Mouse (Mus musculus) brain, embryonic 14.5 days (tissue): Measurements from ENCODE around the gene Vrk1. TPM values are rescaled to one million over a fixed set of nuclear protein-coding genes. Genes with fewer than 3 reads are reported as not detected.

Source experiments
- DNase-seq: peaks from one replicate; pipeline ENCODE4 v3.0.0-alpha.2; 2011; ENCODE audit warnings: low read depth
- CTCF ChIP-seq: fragments of 200-500 bp; IDR thresholded peaks from 2 replicates; pipeline ENCODE4 v1.5.1; 2012; ENCODE audit warnings: inconsistent platforms, mild to moderate bottlenecking, moderate library complexity, borderline replicate concordance; ENCODE audit not compliant: insufficient read depth, insufficient read length; ENCODE audit errors: extremely low read depth
- POLR2A ChIP-seq: fragments of 200-500 bp; IDR thresholded peaks from 2 replicates; pipeline ENCODE4 v1.6.1; 2012; ENCODE audit warnings: mild to moderate bottlenecking, inconsistent platforms, borderline replicate concordance; ENCODE audit not compliant: poor library complexity, insufficient read depth, insufficient read length, severe bottlenecking; ENCODE audit errors: extremely low read depth
- polyA plus RNA-seq: library from polyadenylated mRNA; depleted of rRNA; stranded (reverse); fragments of >200 nt; gene quantifications from 2 replicates; pipeline ENCODE4 v1.2.3, GENCODE M21; 2012

Gene Vrk1
- polyA plus RNA-seq, 1 experiment, result 29.3 TPM

DNA sequence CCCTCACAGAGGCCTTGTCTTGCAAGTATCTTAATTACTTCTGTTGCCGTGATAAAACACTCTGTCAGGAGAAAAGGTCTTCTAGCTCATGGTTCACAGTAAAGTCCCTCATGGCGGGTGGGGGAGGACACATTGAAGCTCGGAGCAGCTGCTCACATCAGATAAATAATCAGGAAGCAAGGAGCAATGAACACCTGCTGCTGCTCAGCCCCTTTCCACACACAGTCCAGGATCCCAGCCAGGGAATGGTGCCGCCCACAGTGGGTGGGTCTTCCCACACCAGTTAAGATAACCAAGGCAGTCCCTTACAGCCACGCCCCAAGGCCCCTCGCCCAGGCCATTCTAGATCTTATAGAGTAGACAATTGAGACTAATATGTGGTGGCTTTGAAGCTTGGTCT, 3.8 kb upstream of the Vrk1 start:
- TF ChIP-seq POLR2A, result no peak
- no peak for TF ChIP-seq CTCF
- DNase-seq, result no peak

DNA sequence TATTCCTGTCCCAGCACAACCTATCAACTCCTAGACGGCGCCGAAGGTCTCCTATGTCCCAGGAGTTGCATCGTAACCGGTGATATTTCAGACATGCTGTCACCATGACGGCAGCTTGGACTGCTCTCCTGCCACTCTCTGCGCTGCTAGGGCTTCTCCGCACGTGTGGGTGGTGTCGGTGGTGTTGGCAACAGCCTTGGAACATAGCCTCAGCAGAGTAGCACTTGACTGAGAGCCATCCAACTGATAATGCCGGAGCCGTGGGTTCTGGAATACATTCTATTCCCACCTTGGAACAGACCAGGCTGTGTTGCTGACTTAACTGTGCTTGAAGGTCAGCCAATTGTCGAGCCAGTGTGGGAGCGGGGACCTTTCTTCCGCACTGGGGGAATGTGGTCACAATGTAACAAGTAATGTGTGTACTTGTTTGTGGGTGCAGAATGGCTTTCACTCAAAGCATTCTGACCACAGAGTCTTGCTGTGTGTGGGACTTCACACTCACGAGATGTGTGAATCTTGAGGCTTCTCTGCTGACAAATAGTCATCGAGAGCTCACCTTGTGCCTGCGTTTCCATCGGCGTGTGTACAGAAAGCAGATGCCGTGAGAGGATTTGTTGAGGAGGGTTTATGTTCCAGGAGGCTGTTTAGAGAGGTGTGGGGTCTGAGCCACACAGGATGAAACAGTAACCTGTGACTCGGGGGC, 1.5 kb upstream of the Vrk1 start:
- no peak for DNase-seq
- TF ChIP-seq CTCF, result no peak
- no peak for TF ChIP-seq POLR2A

DNA sequence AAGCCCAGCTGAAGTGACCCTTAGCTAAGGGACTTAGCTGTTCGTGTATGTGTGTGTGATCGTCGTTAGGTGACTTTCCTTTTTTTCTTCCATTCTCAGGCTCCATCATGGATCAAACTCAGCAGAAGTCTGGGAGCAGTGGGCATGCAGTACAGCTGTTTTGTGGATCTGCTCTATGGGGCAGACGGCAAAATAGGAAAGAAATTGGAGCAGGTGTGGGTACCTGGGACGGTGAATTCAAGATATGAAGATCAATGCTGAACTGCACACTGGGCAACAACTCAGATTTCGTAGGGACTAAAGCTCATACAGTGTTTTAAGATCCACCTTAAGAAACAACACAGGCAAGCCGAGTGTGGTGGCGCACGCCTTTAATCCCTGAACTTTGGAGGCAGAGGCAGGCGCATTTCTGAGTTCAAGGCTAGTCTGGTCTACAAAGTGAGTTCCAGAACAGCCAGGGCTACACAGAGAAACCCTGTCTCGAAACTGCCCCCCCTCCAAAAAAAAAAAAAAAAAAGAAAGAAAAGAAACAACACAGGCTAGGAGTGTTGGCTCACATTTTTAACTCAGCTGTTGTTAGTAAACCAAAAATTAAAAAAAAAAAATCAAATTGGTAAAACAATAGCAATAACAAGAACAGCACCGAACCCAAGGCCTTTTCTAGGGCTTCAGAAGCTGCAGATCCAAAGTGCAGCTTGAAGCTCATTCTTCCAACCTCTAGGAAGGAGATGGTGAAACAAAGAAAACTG, 732 bp upstream of the Vrk1 start:
- no peak for DNase-seq
- TF ChIP-seq POLR2A (no peak), CTCF (no peak)

DNA sequence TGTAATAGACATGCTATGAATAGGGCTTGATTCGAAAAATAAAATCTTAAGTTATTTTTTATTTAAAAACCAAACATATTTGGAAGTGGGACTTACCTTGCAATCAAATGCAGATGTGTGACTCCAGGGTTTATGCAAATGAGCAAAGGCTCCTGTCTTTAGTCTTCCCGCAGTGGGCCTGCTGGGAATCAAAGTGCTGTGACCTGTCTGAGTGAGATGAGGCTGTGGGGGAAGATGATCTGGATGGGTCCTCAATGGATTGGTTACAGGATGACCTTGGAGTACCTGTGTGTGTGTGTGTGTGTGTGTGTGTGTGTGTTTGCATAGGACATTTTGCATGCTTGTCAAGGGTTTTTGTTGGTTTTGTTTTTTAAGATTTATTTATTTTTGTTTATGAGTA, 2.1 kb downstream of the Vrk1 start:
- TF ChIP-seq CTCF (no peak), POLR2A (no peak)
- no peak for DNase-seq

DNA sequence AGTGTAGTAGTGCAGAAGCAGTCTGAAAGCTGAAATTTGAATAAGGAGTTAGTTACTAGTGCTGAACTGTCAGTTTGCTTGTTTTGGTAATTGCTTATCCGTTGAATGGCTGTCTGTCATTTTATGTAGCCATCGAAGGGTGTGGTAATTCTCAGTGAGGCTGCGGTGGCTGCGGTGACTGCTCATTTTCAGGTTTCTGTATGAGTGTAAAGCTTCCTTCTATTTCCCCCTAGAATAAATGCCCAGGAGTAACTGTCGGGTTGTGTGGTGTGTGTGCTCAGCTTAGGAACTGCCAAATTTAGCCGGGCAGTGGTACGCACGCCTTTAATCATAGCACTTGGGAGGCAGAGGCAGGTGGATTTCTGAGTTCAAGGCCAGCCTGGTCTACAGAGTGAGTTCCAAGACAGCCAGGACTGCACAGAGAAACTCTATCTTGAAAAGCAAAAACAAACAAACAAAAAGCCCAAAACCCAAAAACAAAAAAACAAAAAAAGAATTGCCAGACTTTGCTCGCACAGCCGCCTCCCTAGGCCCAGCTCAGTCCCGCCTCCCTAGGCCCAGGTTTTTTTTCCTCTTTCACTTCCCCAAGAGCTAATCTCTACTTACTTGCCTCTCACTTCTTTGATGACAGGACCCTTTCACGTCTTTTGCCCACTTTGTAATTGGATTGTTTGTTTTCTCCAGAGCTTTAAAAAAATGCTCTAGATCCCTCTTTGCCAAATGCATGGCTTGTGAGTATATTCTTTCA, 6.4 kb downstream of the Vrk1 start:
- peak; percentile 19 for DNase-seq
- TF ChIP-seq POLR2A, result no peak
- no peak for TF ChIP-seq CTCF

DNA sequence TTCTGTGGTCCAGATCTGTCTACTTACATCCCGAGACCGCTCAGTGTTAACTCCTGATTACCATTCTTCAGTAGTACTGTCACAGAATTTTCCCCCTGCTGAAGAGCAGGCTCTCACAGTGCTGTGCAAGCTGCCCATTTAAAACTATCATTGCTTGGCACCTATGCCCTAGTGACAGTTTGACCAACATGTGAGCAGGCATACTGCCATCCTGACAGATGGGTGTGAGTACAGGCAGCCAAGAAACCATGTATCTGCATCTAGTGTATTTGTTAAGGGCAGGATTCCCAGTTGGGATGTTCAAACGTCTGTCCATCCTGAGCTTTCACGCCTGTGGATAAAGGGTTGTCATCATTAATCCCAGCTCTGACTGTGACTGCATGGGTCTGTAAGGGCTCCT, 10.0 kb downstream of the Vrk1 start:
- no peak for TF ChIP-seq CTCF
- no peak for TF ChIP-seq POLR2A
- DNase-seq, result peak; percentile 92

DNA sequence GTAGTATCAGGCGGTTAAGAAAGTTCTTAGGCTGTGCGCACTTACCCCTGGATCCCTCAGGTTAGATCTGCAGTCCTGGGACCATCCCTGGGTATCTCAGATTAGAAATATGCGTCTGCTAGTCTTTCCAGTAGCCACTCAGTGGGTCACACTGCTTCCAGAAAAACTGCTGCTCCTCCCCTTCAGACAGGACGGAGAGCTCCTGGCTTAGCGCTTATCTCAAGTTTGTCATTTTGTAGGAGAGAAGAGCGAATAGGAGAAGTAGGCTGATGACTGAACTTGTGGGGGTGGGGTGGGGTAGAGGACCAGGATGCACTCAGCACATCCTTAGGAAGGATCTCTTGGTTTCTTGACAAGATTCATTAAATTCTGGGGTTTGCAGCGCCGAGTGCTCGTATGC, 13.6 kb downstream of the Vrk1 start:
- DNase-seq, result no peak
- no peak for TF ChIP-seq CTCF
- no peak for TF ChIP-seq POLR2A

DNA sequence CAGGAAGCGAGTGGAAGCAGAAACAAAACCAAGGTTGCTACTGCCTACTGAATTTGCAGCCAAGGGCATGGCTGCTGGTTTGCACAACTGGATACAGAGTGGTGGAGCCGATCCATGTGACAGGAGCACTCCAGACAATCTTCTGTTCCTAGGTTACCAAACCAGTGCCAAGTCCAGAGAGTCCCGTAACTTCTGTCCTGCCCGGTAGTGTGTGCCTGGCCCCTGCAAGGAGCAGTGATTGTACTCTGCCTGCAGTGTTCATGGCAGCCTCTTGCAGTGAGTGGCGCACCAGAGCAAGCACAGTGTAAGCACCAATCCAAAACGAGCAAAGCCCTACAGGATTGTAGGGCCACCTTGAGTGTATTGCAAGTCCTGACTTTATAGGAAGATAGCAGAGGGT, 15.4 kb downstream of the Vrk1 start:
- TF ChIP-seq POLR2A, result no peak
- peak; percentile 21; the same call in 1 of the 2 replicates for TF ChIP-seq CTCF
- no peak for DNase-seq

DNA sequence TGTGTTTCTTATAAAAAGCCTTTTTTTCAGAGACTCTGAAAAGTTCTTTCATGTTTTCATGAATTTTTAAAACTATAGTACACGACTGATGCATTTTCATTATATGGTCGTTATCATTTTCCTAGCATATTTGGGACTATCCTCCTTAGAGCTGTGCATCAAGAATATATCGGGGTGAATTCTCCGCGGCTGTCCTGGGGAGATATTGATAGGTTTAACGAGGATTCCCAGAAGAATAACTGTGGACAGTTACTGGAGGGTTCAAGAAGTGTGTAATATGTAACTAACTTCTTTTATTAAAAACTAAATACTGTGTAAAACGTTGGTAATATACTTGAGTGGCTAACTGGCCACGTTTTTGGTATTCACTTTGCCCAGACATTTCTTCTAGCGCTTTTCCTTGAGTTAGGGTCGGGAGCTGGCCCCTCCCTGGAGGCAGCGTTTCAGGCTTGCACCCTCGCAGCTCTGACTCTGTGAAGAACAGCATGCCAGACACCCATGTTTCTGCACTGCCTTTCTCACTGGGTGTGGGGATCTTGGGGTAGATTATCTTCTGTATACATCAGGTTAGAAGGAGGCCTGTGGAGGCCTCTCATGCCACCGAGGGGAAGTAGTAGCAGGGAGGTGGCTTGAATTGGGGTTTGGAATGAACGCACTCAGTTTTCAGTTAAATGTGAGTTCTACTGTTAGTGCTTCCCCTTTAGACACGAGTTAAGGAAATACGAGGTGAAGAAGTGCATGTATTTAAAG, 16.5 kb downstream of the Vrk1 start:
- DNase-seq, result no peak
- TF ChIP-seq POLR2A (no peak), CTCF (no peak)

DNA sequence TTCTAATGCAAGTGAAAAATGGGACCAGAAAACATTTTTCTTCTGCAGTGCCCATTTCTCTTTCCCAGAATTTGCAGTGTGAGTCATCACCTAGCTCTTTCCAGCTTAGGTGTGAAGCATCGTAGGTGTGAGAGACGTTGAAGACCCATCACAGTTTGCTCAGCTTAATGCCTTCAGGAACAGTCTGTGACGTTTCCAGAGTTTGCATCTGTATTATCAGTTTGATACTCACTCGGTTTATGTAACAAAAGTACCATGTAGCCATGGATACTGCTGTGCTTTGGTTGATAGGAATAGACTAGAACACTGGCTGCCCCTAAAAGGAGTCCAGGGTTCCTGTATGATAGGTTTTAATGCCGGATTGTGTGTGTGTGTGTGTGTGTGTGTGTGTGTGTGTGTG, 17.3 kb downstream of the Vrk1 start:
- no peak for DNase-seq
- TF ChIP-seq POLR2A, result no peak
- no peak for TF ChIP-seq CTCF

DNA sequence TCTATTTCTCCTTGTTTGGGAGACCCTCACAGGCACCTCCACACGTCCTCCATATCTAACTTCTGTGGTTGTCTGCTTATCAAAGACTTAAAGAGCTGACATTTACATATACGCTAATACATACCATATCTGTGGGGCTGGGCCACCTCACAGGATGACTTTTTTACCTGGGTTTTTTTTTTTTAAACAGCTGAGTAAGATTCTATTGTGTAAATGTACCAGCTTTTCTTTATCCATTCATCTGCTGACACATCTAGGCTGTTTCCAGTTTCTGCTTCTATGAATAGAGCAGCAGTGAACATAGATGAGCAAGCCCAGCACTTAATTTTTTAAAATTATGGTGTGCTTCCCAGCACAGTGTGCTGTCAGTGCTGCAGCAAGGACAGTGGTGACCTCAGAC, 19.6 kb downstream of the Vrk1 start:
- no peak for DNase-seq
- no peak for TF ChIP-seq POLR2A
- no peak for TF ChIP-seq CTCF

DNA sequence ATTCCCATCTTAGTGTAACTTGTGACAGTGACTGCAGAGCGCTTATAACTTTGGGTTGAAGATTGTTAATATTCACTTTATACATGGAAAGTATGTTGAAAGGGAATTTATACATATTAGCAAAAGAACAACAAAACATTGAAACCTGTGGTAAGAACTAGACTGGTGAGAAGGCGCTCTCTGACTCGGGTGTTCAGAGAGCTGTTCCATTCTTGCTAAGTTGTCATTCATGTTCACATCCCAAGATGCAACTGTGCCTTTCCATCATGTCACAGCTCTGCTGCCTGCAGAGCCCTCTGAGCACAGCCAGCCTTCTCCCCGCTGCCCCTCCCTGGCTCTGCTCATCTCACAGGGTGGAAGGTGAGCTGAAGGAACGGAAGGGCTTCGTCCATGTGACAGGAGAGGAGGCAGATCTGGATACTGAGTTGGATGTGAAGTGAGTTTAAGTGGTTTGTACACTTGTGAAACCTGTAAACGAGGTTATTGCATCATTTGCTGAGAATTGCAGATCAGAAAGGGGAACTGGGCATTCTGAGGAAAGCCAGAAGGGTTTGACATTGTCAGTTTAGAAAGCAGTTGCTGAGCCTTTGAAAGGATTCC, 20.2 kb downstream of the Vrk1 start:
- no peak for TF ChIP-seq POLR2A
- TF ChIP-seq CTCF, result no peak
- no peak for DNase-seq

DNA sequence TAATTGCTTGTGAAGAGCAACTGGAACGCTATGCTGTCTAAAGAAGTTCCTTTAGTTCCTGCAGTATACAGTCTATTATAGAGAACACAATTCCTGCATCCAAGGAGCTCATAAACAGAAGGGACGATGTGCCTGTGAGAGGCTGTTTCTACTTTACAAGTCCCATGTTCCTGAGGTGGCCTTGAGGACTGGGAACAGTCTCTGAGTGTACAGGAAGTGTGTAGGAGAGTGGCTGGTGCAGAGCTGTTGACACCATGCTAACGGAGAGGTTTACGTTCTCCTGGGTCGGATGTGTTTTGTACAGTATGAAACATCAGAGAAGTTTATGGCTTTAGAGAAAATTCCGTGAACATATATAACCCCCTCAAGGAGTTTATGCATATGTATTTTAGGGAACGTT, 20.8 kb downstream of the Vrk1 start:
- TF ChIP-seq CTCF (no peak), POLR2A (no peak)

DNA sequence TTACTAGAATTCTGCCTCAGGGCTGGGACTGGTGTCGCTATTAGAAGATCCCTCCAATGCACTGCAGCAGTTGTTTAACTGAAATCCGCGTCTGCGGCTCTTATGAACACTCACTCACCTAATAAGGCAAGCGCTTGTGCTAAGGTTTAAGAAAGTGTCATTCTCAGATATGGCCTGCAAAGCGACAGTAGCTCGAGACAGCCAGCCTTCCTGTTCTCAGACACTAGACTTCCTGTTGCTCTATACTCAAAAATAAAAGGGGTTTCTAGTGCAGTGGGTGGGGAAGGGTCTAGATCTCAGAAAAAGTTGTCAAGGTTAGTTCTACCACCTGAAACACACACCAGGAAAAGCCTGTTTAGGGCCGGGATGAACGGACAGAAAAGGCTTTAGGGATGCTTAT, 21.9 kb downstream of the Vrk1 start:
- no peak for DNase-seq
- TF ChIP-seq POLR2A, result no peak
- no peak for TF ChIP-seq CTCF

More for the DNA sequence above, 20.8 kb downstream of the Vrk1 start:
- no peak for DNase-seq
